Mouse (Mus musculus) testis, adult 10 weeks (tissue): ENCODE measurements around the gene Drc7. TPM values are rescaled to one million over a fixed set of nuclear protein-coding genes. Genes with fewer than 3 reads are reported as not detected.

Source experiments
- polyA plus RNA-seq: library from polyadenylated mRNA; stranded (reverse); fragments of 350-450 nt; fragmentation: Illumina TruSeq; extraction: RNeasy Lipid Tissue Mini Kit (QIAGEN cat#74804); gene quantifications from one replicate; pipeline ENCODE4 v1.2.3, GENCODE M21; 2014; ENCODE audit warnings: low read depth, low replicate concordance

Gene Drc7
- 10.0 TPM for polyA plus RNA-seq

GRCm38 (mm10) chr8:95054927-95055510 is at the start of gene Drc7:
Gene Drc7, plus strand, starts transcription at chr8:95055103.

GRCm38 (mm10) chr8:95017451-95017850 is 37.5 kb upstream of the Drc7 start, which contains the start of gene Adgrg3:
Gene Adgrg3, plus strand, starts transcription at chr8:95017692.

GRCm38 (mm10) chr8:95080381-95081341 is 25.8 kb downstream of the Drc7 start, which contains the start of gene Katnb1:
Gene Katnb1, plus strand, starts transcription at chr8:95081186.

Other genes starting within 250 kb of the Drc7 start
- gene Ccl17, start 244.7 kb upstream of the Drc7 start, polyA plus RNA-seq, result not detected
- 7.5 TPM for gene Coq9, start 216.8 kb upstream of the Drc7 start, polyA plus RNA-seq
- gene Ciapin1, start 216.7 kb upstream of the Drc7 start, polyA plus RNA-seq, result 11.3 TPM
- gene Polr2c, start 197.7 kb upstream of the Drc7 start, polyA plus RNA-seq, result 4.5 TPM
- gene Dok4, start 178.8 kb upstream of the Drc7 start, polyA plus RNA-seq, result 0.10 TPM
- gene Ccdc102a, start 137.0 kb upstream of the Drc7 start, polyA plus RNA-seq, result not detected
- gene Adgrg5, start 131.4 kb upstream of the Drc7 start, polyA plus RNA-seq, result not detected
- gene Adgrg1, start 80.4 kb upstream of the Drc7 start, polyA plus RNA-seq, result 3.3 TPM
- gene Adgrg3, start 37.4 kb upstream of the Drc7 start, polyA plus RNA-seq, result not detected
- gene Katnb1, start 26.1 kb downstream of the Drc7 start, polyA plus RNA-seq, result 1.5 TPM
- gene Kifc3, start 147.7 kb downstream of the Drc7 start, polyA plus RNA-seq, result 0.98 TPM